Mouse (Mus musculus) yolk sac, embryonic 10.5 days (tissue): ENCODE data around the gene Oaz2.
A peak's percentile ranks its signal among the peaks of the same experiment; 100 is the strongest.

ENCODE experiments used
- DNase-seq: peaks from one replicate; pipeline ENCODE4 v3.0.0-alpha.2; 2017; ENCODE audit warnings: low spot score

Gene Oaz2

GRCm38 (mm10) chr9:65667701-65668100, at the start of gene Oaz2:
Gene Oaz2 (plus strand): TSS chr9:65668001.
- DNase-seq = no peak

GRCm38 (mm10) chr9:65619311-65619710, 48.5 kb upstream of the Oaz2 start:
- no peak for DNase-seq

DNA sequence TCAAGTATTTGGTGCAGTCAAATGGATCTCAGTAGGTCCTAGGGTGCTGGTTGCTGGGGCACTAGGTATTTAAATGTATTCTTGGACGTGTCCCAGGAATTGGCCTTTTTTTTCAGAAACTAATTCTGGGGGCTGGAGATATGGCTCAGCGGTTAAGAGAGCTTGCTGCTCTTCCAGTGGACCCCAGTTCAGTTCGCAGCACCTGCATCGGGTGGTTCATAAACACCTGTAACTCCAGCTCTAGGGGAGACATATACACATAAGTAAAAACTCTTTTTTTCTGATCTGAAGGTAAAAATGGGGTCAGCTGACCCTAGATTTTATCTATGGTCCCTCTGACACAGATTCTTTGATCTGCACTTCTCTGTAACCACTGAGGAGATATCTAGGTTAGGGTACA, 46.6 kb upstream of the Oaz2 start:
- DNase-seq = no peak

DNA sequence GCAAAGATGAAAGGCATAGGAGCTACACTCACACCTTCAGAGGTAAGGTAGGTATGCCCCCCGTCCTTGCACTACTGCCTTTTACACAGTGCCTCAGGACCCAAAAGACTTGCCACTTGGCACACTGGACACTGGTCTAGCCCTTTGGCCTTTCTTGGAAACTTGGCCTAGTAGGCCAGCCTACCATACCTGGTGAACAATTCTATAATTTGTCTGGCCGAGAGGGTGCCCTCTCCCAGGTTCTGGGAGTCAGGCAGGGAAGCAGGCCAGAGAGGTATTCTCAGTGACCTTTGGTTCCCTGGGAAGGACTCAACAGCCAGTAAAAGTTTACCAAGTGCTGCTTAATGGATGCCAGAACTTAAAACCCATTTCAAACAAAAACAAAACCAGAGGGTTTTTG, 46.1 kb upstream of the Oaz2 start:
- DNase-seq = no peak

GRCm38 (mm10) chr9:65622826-65623225, 45.0 kb upstream of the Oaz2 start:
- no peak for DNase-seq

DNA sequence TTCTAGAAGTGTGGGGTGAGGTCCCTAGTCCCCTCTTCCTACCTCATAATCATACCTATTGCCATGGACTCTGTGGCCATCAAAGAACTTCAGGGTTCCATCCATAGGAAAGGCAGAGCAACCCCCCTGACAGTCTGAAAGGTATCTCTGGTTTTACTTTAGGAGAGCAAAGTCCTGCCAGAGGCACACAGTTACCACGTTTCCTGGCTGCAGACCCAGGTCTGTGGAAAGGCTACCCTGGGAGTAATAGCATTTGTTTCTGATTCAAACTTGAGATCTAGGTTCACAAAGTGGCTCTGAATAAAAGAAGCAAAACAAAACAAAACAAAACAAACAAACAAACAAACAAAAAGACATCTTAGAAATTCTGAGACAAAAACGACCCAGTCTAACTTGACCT, 43.5 kb upstream of the Oaz2 start:
- DNase-seq = no peak

- DNase-seq = peak; percentile 83
These were observed 38.6 kb upstream of the Oaz2 start, which contains the start of gene Rbpms2 for GRCm38 (mm10) chr9:65629025-65629766. Gene Rbpms2 (plus strand): TSS chr9:65629648.

DNA sequence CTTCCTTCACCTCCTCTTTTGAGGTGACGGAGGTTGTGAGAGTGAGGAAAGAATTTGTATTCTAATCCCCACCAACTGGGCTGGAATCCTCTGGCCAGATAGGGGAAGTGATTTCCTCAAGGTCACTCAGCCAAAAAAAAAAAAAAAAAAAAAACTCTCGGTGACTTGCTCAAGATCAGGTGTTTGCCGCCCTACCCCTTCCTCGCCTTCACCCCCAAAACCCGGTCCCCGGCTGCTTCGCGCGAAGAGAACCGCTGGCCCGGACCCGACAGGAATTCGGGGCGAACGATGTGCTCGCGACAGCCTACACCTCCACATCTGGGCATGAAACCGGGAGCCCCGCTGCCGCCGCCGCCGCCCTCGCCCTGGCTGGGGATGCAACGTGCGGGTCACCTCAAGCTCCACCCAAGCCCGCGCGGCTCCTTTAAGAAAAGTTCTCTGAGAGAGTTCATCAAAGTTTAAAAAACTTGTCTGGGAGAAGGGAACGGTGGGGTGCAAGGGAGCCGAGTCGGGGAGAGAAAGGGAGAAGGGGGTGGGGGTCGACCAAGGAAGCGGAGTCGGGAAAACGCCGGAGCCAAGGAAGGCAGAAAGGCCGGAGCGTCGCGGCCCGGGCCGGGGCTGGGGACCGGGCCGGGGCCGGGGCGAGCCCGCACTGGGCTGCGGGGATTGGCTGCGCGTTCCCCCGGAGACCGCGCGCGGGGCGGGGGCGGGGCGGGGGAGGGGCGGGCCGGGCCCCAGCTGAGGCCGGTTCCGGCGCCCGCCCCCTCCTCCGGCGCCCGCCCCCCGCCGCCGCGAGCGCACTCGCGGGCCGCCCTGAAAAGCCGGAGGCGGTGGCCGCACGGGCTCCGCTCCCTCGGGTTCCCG, 37.8 kb upstream of the Oaz2 start:
- peak; percentile 88 for DNase-seq

DNA sequence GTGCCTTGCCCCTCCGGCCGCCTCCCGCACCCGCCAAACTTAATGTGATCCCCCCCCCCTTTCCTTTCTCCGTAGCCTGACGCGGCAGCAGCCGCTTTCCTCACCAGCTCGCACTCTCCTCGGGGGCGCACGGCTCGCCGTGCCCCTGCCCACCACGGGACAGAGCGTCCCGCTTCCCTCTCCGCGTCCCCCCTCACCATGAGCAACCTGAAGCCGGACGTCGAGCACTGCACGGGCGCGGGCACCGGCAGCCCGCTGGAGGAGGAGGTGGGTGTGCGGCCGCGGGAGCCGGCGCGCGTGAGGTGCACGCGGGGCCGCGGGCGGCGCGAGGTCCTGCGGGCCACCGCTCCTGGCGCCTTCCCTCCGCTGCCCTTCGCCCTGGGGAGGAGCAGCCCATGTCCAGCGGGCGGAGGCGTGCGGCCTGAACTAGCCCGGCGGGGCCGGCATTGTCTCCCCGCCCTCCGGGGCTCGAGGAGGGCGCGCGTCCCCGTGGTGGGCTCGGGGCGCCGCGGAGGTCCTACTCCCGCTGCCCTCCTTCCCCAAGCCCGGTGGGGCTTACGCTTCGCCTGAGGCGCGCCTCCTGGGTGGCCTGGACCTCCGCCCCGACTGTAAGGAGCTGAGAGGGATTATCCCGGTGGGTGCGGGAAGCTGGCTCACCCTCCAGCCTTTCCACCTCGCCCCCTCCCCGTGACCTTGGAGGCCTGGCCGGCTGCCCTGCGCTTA, 37.0 kb upstream of the Oaz2 start:
- DNase-seq = peak; percentile 74

- DNase-seq = no peak
These were observed 36.3 kb upstream of the Oaz2 start for GRCm38 (mm10) chr9:65631354-65632021.

DNA sequence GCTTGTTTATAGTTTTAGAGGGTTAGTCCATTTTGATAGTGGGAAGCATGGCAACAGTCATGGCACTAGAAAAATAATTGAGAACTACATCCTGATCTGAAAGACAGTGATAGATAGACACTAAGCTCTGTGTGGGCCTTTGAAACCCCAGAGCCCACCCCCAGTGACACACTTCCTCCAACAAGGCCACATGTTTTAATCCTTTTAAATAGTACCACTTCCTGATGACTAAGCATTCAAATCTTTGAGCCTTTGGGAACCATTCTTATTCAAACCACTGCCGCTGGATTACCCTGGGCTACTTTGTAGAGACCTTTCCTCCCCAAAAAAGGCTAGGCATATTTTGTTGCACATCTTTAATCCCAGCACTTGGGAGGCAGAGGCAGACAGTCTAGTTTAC, 32.0 kb upstream of the Oaz2 start:
- no peak for DNase-seq

DNA sequence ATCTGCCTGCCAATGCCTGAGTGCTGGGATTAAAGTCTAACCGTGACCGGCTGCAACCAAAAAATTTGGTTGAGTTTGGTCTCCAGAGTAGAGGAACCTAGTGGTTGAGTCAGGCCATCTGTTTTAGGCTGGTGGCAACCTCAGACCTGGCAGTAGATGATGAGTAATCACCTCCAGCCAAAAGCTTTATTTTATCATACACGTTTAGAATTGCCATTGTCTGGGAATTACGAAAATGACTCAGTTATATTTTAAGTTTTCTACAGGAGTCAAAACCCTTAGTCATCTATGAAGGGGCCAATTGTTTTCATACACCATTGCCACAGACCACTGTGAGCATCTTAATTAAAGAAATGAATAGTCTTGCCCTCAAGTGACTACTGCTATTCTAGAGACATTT, 30.9 kb upstream of the Oaz2 start:
- no peak for DNase-seq

- DNase-seq = no peak
These were observed 28.7 kb upstream of the Oaz2 start for GRCm38 (mm10) chr9:65639065-65639464.

- peak; percentile 46 for DNase-seq
These were observed 26.9 kb upstream of the Oaz2 start for GRCm38 (mm10) chr9:65640838-65641410.

GRCm38 (mm10) chr9:65641446-65642052, 26.3 kb upstream of the Oaz2 start:
- no peak for DNase-seq

DNA sequence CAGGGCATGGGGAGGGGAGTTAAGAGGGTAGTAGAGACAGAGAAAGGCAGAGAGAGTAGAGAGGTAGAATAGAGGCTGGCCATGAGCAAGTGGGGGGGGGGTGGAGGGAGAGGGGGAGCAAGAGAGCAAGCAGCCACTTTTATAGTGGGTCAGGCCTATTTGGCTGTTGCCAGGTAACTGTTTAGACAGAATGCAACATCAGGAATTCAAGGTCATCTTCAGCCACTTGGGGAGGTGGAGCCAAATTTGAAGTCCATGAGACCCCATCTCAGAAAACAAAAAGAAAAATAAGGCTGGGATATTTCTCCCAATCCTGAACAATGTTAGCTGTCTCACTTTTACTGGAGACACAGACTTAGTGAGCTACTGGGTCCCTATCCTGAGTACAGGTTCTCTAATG, 25.3 kb upstream of the Oaz2 start:
- no peak for DNase-seq

- no peak for DNase-seq
These were observed 22.8 kb upstream of the Oaz2 start for GRCm38 (mm10) chr9:65644960-65645359.

- no peak for DNase-seq
These were observed 21.8 kb upstream of the Oaz2 start for GRCm38 (mm10) chr9:65645984-65646383.

GRCm38 (mm10) chr9:65646782-65647181, 21.0 kb upstream of the Oaz2 start:
- no peak for DNase-seq

GRCm38 (mm10) chr9:65648730-65649129, 19.1 kb upstream of the Oaz2 start:
- no peak for DNase-seq

- DNase-seq = no peak
These were observed 17.8 kb upstream of the Oaz2 start for GRCm38 (mm10) chr9:65649997-65650396.
